Mouse (Mus musculus) midbrain, embryonic 11.5 days (tissue): Measurements from ENCODE around the gene Cbx7. TPM values are rescaled to one million over a fixed set of nuclear protein-coding genes. Genes with fewer than 3 reads are reported as not detected.
"Not testable (repeated sequence)": the region's sequence is repeated elsewhere in the genome, so short reads cannot be mapped to it uniquely, and the experiment has no call there.

Source experiments
- ATAC-seq: fragments of 200-750 bp; cut with Nextera tagmentation; 2 replicates; pipeline ENCODE4 v1.8.0; 2017; ENCODE audit warnings: moderate TSS enrichment, moderate library complexity; ENCODE audit not compliant: low FRiP score
- DNase-seq: peaks from one replicate; pipeline ENCODE4 v3.0.0; 2015; ENCODE audit warnings: low spot score; ENCODE audit errors: missing footprints
- H3K27ac ChIP-seq: fragments of 300-500 bp; sonication (generic); 2 replicates; pipeline ENCODE4 v1.5.1; 2014; ENCODE audit warnings: low read depth, low read length
- H3K27me3 ChIP-seq: fragments of 300-500 bp; sonication (generic); 2 replicates; pipeline ENCODE4 v1.6.1; 2014; ENCODE audit warnings: mild to moderate bottlenecking, low read length, moderate library complexity, mixed read lengths; ENCODE audit not compliant: control insufficient read depth, insufficient read depth
- H3K36me3 ChIP-seq: fragments of 300-500 bp; sonication (generic); 2 replicates; pipeline ENCODE4 v1.6.1; 2014; ENCODE audit warnings: mild to moderate bottlenecking, low read length, moderate library complexity, mixed read lengths; ENCODE audit not compliant: control insufficient read depth, insufficient read depth
- H3K4me1 ChIP-seq: fragments of 300-500 bp; sonication (generic); 2 replicates; pipeline ENCODE4 v1.6.1; 2014; ENCODE audit warnings: low read length; ENCODE audit not compliant: control insufficient read depth, insufficient read depth
- H3K4me2 ChIP-seq: fragments of 300-500 bp; sonication (generic); 2 replicates; pipeline ENCODE4 v1.6.1; 2014; ENCODE audit warnings: mild to moderate bottlenecking, moderate library complexity
- H3K4me3 ChIP-seq: fragments of 300-500 bp; sonication (generic); 2 replicates; pipeline ENCODE4 v1.5.1; 2014; ENCODE audit warnings: low read depth, low read length
- H3K9ac ChIP-seq: fragments of 300-500 bp; sonication (generic); 2 replicates; pipeline ENCODE4 v1.6.1; 2014; ENCODE audit warnings: low read length
- H3K9me3 ChIP-seq: fragments of 300-500 bp; sonication (generic); 2 replicates; pipeline ENCODE4 v1.6.1; 2016; ENCODE audit warnings: low read length; ENCODE audit not compliant: control insufficient read depth
- WGBS: fragments of 180-500 bp; shearing (Covaris S2); extraction: QIAGEN DNeasy Blood & Tissue Kit; methylation state at CpG from one replicate; pipeline ENCODE4 v1.1.7; 2014; 5-methylcytosine and 5-hydroxymethylcytosine counted together
- polyA plus RNA-seq: library from polyadenylated mRNA; unstranded; fragments of >200 nt; fragmentation: Nextera tagmentation; extraction: Ambion mirVana; gene quantifications from 2 replicates; pipeline ENCODE4 v1.2.1, GENCODE M21; 2014

Cbx7 gene
- polyA plus RNA-seq, 1 experiment from 2014 or later: 1.9 TPM

- Histone ChIP-seq H3K4me1 (no peaks in the 10 kb centered on the region), H3K9me3 (no peaks in the 10 kb centered on the region), H3K36me3 (no peaks in the 10 kb centered on the region), H3K27me3 (no peaks in the 10 kb centered on the region), H3K9ac (no peak overlapping the region), H3K4me2 (no peak overlapping the region), H3K4me3 (no peak overlapping the region), H3K27ac (no peak overlapping the region)
- ATAC-seq (no peak), DNase-seq (no peak)
- WGBS: 88% methylated on average over 6 of the region's 6 CpGs
Observed at GRCm38 (mm10) chr15:79913761-79914346, 57.1 kb downstream of the Cbx7 start.

DNA sequence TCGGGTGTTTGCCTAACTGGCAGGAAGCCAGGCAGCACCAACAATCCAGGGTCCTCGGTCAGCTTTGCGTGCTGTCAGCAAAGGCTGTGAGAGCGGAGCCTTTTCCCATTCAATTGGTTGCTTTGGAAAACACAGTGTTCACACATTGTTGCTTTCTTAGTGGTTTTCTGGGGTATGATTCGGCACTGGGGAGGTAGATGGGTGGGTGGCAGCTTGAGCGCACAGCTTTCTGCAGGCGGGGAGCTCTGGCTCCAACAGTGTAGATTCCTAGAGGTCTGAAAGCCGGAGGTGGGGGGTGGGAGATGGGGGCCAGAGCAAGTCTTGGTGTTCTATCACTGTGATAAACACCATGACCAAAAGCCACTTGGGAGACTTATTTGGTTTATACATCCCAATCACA lies 59.6 kb downstream of the Cbx7 start:
- H3K27me3 ChIP-seq: no peaks in the 10 kb centered on the region
- no peaks in the 10 kb centered on the region for H3K9me3 ChIP-seq
- no peak overlapping the region for H3K9ac ChIP-seq
- H3K4me2 ChIP-seq: no peak overlapping the region
- H3K36me3 ChIP-seq: no peaks in the 10 kb centered on the region
- no peak overlapping the region for H3K4me3 ChIP-seq
- H3K27ac ChIP-seq: no peak overlapping the region
- ATAC-seq: no peak
- no peak for DNase-seq
- no peaks in the 10 kb centered on the region for H3K4me1 ChIP-seq
- WGBS: 91% methylated on average over 8 of the region's 8 CpGs

DNA sequence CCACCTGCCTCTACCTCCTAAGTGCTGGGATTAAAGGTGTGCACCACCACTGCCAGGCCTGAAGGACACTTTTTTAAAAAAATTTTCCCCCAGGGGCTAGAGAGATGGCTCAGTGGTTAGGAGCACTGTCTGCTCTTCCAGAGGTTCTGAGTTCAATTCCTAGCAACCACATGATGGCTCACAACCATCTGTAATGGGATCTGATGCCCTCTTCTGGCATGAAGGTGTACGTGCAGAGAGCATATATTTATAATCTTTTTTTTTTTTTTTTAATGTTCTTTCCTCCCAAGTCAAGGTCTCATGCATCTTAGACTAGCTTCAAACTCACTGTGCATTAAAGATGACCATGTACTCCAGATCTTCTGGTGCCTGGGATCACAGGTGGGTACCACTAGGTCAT lies 60.1 kb downstream of the Cbx7 start:
- H3K4me2 ChIP-seq, H3K4me1 ChIP-seq, H3K27me3 ChIP-seq, H3K9me3 ChIP-seq, ATAC-seq, H3K27ac ChIP-seq, H3K36me3 ChIP-seq, H3K4me3 ChIP-seq, DNase-seq, H3K9ac ChIP-seq: not testable (repeated sequence)
- WGBS: 89% methylated on average over 1 of the region's 1 CpGs

- not testable (repeated sequence) for H3K4me3 ChIP-seq, H3K4me1 ChIP-seq, ATAC-seq, H3K27me3 ChIP-seq, H3K4me2 ChIP-seq, H3K9me3 ChIP-seq, H3K36me3 ChIP-seq, H3K27ac ChIP-seq, DNase-seq, H3K9ac ChIP-seq
- whole genome bisulfite sequencing: 86% methylated on average over 3 of the region's 3 CpGs
Observed at GRCm38 (mm10) chr15:79909006-79909405, 61.9 kb downstream of the Cbx7 start.

DNA sequence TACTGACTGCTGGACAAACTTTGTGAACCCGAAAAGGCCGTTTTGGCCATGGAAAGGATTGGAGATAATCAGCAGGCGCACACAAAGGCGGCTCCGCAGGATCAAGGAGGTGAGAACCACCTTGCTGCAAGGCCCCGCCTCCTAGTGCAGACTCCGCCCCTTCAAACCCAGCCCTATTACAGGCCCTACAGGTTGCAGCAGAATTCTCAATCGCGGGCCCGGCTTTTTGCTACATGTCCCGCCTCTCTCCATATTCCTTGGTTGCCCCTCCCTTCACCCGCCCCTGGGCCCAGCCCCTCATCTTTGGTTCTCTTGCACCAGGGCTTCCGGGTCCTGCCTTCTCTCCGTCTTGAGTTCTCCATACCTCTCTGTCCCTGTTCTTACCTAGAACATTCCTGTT lies 64.1 kb downstream of the Cbx7 start:
- H3K27ac ChIP-seq: no peak overlapping the region
- DNase-seq: no peak
- no peak overlapping the region for H3K4me3 ChIP-seq

GRCm38 (mm10) chr15:79905211-79905610 lies 65.7 kb downstream of the Cbx7 start:
- 73% methylated on average over 12 of the region's 12 CpGs for WGBS
- Histone ChIP-seq H3K4me3 (no peak overlapping the region), H3K4me1 (no peaks in the 10 kb centered on the region), H3K27me3 (no peaks in the 10 kb centered on the region), H3K4me2 (no peak overlapping the region), H3K9me3 (no peaks in the 10 kb centered on the region), H3K36me3 (no peaks in the 10 kb centered on the region), H3K9ac (no peak overlapping the region), H3K27ac (no peak overlapping the region)
- ATAC-seq: no peak
- no peak for DNase-seq

More for the DNA sequence above, 64.1 kb downstream of the Cbx7 start:
- Histone ChIP-seq H3K36me3 (no peaks in the 10 kb centered on the region), H3K9ac (no peak overlapping the region), H3K4me2 (no peak overlapping the region), H3K9me3 (no peaks in the 10 kb centered on the region), H3K4me1 (no peaks in the 10 kb centered on the region), H3K27me3 (no peaks in the 10 kb centered on the region)
- no peak for ATAC-seq
- WGBS: 48% methylated on average over 14 of the region's 14 CpGs

DNA sequence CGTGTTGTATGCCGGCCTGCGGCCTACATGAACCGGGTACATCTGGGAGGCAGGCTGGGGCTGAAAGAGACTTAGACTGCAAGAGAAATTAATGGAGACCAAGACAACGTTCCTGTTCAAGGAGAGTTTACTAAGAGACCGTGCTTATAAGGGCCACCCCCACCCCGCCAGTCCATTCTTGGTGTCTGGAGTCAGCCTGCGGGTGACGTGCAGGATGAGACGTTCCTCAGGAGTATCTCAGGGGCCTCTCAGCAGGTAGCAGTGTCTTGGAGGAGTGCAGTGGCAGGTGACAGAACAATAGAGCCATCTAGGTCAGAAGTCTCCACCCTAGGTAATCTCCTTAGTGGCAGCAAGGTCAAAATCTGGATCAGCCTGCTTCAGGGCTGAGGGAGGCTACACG lies 66.2 kb downstream of the Cbx7 start:
- 81% methylated on average over 11 of the region's 11 CpGs for WGBS
- not testable (repeated sequence) for ATAC-seq, H3K36me3 ChIP-seq

GRCm38 (mm10) chr15:79903963-79904362 lies 67.0 kb downstream of the Cbx7 start:
- no peak for ATAC-seq
- no peaks in the 10 kb centered on the region for H3K27me3 ChIP-seq
- no peaks in the 10 kb centered on the region for H3K36me3 ChIP-seq
- no peaks in the 10 kb centered on the region for H3K4me1 ChIP-seq
- H3K9ac ChIP-seq: no peak overlapping the region
- H3K4me3 ChIP-seq: no peak overlapping the region
- H3K4me2 ChIP-seq: no peak overlapping the region
- no peaks in the 10 kb centered on the region for H3K9me3 ChIP-seq
- no peak for DNase-seq
- H3K27ac ChIP-seq: no peak overlapping the region

More for the DNA sequence above, 66.2 kb downstream of the Cbx7 start:
- H3K9me3 ChIP-seq, H3K9ac ChIP-seq, H3K27ac ChIP-seq, H3K4me3 ChIP-seq, H3K4me2 ChIP-seq, H3K4me1 ChIP-seq, H3K27me3 ChIP-seq, DNase-seq: not testable (repeated sequence)

- not testable (repeated sequence) for H3K4me2 ChIP-seq, H3K27ac ChIP-seq, H3K9me3 ChIP-seq, H3K4me1 ChIP-seq, H3K9ac ChIP-seq, H3K36me3 ChIP-seq, H3K4me3 ChIP-seq, H3K27me3 ChIP-seq, DNase-seq, ATAC-seq
- WGBS: 94% methylated on average over 8 of the region's 8 CpGs
Observed at GRCm38 (mm10) chr15:79903081-79903480, 67.8 kb downstream of the Cbx7 start.
